Mouse (Mus musculus) spleen, adult 18-20 months (tissue): ENCODE data around the gene Fscn2.
A peak's percentile ranks its signal among the peaks of the same experiment; 100 is the strongest.
"Not testable (repeated sequence)": the region's sequence is repeated elsewhere in the genome, so short reads cannot be mapped to it uniquely, and the experiment has no call there.

ENCODE experiments used
- DNase-seq, 2 experiments: peaks; one replicate each; pipeline ENCODE4 v3.0.0; 2022; ENCODE audit warnings: mixed read lengths in 2 of 2

Fscn2 gene

DNA sequence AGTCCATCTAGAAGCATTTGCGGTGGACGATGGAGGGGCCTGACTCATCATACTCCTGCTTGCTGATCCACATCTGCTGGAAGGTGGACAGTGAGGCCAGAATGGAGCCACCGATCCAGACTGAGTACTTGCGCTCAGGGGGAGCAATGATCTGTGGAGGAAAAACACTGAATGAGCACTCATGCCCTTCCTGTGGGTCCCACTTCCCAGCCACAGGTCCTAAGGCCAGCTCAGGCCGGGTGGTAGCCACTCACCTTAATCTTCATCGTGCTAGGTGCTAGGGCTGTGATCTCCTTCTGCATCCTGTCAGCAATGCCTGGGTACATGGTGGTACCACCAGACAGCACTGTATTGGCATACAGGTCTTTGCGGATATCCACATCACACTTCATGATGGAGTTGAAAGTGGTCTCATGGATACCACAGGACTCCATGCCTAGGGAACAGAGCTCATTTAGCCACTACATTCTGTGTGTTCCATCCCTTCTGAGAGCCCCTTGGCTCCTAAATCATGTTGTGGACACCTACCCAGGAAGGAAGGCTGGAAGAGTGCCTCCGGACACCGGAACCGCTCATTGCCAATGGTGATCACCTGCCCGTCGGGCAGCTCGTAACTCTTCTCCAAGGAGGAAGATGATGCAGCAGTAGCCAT lies 14.8 kb upstream of the Fscn2 start:
- DNase-seq = peak in 1 of 2 experiments; percentile 3

DNA sequence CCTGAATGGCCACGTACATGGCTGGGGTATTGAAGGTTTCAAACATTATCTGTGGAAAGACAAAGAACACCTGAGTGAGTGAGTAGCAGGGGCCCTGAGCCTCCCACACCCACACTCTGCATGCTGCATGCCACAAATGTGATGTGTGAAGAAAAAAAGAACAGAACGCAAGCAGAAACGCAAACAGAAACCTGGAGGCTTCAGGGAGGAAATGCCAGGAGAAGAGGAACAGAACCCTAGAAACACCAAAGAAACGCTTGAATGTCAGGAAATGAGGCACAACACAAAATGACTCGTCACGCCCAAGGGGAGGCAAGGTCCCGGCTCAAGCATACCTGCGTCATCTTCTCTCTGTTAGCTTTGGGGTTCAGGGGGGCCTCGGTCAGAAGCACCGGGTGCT lies 14.0 kb upstream of the Fscn2 start:
- peak; percentile 28 to 31 for DNase-seq

DNA sequence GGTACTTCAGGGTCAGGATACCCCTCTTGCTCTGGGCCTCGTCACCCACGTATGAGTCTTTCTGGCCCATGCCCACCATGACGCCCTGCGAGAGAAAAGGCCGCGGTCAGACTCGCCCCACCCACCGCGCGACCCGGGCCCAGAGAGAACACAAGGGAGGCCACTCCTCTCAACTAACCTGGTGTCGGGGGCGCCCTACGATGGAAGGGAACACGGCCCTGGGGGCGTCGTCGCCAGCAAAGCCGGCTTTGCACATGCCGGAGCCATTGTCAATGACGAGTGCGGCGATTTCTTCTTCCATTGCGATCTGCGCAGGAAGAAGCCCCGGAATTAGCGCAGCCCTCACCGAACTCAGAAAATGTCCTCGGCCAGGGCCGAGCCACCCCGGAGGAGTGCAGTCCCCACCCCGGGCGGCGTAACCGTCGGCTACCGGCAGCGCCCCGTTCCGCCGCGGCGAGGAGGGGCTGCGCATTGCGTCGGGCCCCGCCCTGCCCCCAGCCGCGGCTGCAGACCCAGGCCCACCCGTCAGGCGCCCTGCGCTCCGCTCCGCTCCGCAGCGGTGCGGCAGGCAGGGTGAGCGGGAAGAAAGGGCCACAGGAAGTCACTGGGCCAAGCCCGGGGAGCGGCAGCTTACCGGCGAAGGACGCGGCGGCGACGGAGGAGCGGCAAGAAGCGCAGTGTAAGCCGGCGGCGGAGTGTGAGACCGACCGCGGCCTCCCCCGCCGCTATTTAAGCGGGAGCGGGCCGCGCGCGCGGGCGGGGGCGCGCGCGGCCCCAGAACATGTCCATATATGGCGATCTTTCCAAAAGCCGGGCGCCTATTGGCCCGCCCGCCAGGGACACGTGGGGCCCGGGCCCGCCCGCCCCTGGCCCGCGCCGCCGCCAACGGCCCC lies 13.3 kb upstream of the Fscn2 start, which contains the start of gene Actg1:
Gene Actg1 (minus strand): TSS at position 752 of the 893 bp plus-strand sequence.
- DNase-seq = peak; percentile 79 to 80

DNA sequence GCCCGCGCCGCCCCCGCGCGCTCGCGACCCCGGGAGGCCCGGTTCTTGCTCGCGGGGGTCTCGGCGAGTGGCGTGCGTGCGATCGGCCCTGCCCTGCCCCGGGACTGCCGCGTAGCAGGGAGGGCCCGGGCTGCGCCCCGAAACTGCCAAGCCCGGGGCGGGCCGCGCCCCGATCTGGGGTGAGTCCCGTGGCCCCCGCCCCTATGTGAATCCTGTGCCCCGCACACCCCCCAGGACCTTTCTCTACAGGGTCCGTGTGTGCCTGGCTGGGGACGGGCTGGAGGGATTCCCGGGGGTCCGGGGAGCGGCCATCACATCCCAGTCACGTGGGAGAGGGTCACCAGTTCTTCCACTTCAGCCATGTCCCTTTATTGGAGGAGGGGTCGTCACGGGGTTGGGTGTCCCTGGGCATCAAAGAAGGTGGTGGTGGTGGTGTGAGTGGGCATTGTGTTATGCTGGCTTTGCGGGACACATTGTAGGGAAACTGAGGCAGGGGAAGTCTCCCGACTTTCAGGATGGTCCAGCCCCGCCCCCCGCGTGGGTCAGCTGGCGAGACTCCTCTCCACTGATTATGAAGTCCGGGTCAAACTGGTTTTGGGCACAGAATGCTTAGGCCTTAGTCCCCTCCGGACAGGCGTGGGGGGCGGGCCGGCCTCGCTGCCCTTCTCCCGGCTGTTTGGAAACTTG lies 12.5 kb upstream of the Fscn2 start:
- DNase-seq = peak in 1 of 2 experiments; percentile 61

DNA sequence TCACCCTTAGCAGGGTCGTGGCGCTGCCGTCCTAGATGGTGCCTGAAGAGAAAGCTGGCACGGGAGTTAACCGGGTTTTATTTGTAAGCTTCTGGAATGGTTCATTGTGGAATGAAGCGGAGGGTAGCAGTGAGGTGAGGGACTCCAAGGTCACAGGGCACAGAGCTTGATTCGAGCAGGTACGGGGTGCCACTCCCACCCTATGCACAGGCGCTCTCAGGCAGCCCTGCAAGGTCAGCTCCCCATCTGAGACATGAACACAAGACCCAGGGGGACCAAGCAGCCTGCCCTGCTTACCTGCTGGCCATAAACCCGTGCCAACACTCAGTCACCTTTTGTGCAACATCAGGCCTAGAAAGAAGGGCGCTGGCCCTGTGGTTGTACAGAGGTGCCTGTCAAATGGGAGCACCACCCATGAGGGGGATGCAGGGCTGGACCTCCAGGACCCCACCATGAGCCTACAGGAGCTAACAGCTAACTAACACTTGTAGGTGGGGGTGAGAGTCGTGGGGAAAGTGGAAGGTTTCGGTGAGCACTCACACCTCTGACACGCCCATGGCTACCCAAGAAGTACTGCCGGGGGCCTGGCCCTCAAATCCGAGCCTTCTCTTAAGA lies 11.9 kb upstream of the Fscn2 start:
- DNase-seq = peak in 1 of 2 experiments; percentile 53

DNA sequence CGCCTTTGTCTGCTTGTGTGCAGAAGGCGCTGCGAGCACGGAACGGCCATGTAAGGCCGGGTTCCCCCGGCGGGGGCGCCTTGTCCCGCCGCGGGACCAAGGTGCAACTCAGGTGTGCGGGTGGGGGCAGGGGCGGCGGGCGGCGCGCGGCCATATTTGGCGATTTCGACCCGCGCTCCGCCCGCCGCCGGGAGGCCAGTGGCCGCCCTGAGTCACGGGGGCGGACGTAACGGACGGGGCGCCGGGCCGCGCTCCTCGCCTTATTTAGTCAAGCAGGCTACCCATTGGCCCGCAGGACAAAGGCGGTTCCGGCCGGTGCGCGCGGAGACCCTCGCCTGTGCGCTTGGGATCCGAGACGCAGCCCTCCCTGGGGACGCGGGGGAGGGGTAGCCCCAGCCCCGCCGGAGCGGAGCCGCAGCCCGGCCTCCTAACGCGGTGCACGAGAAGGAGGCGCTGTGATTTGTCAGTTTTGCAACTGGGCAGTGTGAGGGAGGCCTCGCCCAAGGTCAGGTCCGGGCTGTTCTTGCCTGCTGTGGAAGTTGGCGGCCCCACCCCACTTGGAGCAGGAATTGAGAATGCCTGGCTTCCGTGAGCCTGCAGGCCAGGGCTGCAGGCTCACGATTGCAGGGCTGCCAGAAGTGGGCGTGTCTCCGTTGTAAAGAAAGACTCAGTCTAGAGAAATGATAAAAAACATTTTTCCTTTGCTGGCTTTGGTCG lies 11.2 kb upstream of the Fscn2 start:
- DNase-seq = peak; percentile 85 to 88

DNA sequence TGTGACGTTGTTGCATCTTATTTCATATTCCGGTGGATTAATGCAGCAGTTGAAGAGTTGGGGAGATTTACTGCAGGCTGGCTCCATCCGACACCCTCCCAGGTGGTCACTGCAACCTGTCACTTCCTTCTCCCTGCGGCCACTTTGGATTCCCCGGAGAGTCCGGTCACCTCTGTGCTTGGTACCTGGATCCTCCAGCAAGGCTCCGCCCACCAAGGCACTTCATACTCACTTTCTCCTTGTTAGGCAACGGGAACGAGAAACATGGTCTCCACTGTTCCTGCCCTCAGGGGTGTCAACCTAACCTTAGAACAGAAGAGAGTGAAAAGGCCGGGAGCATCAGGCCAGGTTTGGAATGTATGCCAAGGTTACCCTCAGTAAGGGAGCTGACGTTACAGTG lies 10.6 kb upstream of the Fscn2 start:
- peak in 1 of 2 experiments; percentile 32 for DNase-seq

DNA sequence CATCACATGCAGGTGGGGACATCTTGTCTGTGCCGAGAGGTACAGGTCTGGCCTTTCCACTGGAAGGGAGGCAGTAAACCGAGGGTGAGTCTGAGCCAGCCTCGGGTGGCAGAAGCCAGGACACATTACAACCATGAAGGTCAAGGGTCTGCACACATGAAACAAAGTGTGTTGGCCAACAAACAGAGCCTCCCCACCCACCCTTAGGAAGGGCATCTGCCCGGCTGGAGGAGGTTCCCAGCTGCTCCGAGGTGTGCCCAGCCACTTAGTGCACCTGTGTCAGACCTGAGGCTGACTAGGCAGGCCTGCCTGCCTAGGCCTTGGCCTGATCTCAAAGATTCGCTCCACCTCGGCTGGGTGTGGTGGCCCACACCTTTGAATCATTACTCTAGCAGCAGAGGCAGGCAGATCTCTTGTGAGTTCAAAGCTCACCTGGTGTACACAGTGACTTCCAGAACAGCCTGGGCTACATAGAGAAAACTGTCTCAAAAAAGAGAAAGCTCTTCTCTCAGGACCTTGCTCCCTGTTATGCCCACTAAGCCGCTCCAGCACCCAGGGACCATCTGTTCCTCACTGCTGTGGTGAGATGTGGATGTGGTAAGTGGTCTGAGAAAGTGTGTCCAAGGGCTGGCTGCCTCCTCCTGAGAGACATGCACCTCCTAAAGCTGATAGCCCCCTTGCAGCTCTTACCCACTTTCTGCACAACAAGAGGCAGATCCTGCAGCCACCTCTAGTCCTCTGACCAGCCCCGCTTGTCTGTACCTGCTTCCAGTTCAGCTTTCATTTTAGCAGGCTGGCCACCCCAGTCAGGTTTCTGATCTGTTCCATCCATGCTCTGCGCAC lies 9.9 kb upstream of the Fscn2 start:
- DNase-seq = no peak

DNA sequence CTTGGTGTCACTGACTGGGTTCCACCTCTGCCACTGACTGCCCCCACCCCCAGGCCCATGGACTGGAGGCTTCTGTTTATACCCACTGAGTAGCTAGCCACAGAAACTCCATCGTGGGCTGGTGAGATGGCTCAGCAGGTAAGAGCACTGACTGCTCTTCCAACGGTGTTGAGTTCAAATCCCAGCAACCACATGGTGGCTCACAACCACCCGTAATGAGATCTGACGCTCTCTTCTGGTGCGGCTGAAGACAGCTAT lies 9.3 kb upstream of the Fscn2 start:
- DNase-seq = not testable (repeated sequence)

DNA sequence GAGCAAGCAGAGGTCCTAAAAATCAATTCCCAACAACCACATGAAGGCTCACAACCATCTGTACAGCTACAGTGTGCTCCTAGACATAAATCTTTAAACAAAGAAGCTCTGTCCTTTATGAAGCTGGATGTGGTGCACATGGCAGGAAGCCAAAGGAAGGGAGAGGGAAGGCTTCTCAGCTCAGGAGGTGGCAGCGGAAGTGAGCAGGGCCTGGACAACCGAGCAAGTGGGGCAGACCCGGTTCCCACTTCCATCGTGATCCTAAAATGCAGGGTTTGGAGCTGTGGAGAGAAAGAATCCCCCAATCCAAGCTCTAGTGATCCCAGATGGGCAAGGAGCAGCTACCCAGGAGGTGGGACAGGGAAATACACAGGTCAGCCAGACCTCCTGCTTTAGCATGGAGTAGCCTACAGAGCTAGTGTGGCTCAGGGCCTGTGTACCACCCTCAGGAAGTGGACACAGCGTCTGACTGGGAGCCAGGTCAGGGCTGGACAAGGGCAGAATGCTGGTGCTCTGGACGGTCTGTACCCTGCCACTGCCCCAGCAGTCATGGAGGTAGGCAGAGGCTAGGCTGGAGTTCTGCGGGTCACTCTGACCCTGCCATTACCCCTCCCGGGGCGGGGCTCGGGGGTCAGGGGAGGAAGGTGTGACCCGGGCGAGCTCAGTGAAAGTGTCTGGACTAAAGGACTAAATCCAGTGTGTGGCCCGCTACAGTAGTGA lies 8.6 kb upstream of the Fscn2 start:
- DNase-seq = no peak

DNA sequence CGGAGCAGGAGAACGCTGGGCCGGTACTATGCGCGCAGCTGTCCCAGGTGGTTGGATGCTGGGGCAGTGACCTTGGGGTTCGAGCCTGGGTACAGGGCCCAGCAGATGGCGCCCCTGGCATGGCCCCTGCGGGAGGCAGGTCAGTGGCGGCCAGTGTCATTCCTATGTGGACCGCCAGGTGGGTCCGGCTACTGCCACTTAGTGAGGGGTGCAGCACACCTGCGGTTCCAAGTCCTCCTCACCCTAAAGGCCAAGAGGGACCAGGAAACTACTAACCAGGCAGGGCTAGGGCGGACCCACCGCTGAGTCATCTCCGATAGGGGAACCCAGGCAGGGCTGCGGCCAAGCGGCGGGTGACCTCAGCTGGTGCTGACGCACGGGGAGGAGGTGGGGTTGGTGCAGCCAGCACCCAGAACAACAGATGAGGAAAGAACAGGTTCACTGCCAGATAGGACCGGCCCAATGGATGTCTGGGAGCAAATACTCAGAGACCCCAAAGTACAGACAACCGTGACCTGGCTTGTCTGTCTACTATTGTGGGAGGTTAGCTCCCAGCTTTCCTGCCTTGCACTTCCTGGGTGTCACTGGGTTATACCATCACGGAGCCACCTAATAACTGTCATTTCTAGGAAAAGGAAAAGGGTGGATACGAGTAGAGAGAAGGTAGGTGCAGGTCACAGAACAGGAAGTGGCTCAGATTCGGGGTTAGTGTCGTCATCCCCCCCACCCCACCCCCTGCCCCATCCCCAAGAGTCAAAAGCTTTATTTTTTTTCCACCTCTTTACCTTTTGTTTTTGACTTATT lies 7.6 kb upstream of the Fscn2 start:
- DNase-seq = peak; percentile 79 to 91

DNA sequence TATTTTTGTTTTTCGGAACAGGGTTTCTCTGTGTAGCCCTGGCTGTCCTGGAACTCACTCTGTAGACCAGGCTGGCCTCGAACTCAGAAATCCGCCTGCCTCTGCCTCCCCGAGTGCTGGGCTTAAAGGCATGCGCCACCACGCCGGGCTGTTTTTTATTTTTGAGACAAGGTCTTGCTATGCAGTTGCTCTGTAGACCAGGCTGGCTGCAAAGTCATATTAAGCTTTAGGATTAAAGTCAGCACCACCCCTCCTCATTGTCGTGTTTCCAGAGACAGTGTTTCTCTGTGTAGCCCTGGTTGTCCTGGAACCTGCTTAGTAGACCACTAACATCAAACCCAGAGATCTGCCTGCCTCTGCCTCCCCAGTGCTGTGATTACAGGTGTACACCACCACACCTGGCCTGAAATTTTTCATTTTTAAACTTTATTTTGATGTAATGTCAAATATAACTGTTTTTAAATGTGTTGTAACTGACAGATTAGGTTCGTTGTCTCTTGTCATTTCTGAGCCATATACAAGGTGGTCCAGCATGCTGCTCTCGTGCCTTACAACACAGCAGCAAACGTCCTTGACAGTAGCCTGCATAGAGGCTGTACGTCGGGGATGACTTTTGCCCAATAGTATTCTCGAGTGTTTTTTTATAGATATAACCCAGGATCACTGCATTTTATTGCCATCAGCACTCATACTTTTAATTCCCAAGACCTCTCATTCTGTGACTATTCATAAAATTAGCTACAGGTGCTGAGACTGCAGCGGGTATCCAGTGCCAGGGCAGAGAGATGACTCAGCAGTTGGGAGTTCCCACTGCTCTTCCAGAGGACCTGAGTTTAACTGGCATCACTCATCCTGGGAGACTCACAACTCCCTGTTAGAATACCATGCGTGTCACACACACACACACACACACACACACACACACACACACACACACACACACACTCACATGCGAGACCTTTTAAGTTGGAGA lies 6.7 kb upstream of the Fscn2 start:
- DNase-seq = no peak

DNA sequence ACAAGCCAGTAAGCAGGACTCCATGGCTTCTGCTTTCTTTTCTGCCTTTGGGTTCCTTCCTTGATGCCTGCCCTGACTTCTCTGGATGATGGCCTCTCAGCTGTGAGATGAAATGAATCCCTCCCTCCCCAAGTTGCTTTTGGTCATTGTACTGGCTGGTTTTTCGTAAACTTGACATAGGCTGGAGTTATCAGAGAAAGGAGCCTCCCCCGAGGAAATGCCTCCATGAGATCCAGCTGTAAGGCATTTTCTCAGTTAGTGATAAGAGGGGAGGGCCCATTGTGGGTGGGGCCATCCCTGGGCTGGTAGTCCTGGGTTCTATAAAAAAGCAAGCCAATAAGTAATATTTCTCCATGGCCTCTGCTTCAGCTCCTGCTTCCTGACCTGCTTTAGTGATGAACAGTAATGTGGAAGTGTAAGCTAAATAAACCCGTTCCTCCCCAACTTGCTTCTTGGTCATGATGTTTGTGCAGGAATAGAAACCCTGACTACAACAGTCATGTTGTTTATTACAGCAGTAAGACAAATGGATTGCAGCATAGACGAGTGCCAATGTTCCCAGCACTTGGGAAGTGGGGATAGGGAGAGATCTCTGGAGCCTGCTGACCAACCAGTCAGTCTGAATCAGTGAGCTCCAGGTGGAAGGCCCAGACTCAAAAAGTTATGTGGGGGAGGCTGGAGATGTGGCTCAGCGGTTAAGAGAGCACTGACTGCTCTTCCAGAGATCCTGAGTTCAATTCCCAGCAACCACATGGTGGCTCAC lies 5.9 kb upstream of the Fscn2 start:
- no peak for DNase-seq

DNA sequence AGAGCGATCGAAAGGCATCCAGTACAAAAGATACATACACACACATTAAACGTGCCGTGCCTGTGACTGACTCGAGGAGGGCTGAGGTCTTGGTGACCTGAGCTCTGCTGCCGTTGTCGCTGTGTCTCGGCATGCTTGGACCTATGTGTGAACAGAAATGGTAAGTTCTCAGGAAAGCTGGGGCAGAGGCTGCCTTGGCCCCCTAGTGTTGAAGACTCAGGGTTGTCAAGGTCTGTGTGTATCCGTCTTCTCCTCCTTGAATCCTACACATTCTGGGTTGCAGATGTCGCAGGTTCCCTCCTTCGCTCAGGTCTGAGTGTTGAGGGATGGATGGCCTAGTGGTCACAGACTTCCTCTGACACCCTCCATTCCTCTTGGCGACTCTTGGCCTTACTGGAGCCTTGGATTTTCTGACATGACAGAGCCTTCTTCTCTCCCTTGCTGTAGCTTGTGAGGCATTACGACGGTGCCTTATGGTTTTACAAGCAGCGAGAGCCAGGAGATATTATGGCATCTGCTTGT lies 5.0 kb upstream of the Fscn2 start:
- no peak for DNase-seq

DNA sequence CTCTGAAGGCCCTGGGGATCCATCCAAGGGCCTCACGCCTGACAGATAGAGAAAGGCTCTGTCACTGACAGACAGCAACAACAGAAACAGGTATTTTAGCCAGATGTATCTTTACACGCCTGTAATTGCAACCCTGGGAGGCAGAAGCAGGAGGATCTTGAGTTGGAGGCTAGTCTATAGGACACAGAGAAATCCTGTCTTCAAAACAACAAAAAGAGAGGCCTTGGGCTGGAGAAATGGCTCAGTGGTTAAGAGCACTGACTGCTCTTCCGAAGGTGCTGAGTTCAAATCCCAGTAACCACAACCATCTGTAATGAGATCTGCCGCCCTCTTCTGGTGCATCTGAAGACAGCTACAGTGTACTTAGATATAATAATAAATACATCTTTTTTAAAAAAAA lies 4.4 kb upstream of the Fscn2 start:
- no peak for DNase-seq

DNA sequence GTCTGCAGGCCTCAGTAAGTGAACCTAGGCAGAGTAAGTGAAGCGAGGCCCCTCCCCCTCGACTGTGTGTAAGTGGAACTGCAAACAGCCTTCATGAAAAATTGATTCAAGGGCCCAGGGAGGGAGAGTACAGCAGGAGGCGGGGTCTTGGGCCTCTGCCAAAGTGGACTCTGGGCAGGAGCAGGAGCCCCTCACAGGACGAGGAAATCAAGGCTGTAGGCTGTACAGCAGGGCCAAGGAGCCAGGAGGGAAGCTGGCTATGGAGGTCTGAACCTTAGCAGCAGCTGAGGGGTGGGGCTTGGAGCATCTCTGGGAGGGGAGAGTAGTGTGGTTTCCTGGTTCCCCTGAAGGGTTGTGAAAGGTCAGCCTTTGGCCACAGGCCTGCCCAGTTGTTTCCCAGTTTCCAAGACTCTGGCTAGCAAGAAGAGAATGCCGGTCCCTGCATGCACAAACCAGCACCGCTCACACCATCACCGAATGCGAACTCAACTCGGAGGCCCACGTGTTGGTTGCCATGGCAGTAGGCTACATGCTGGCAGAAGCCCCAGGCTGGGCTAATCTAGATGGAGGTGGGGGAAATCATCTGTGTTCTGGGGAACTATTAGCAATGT lies 3.4 kb upstream of the Fscn2 start:
- no peak for DNase-seq

DNA sequence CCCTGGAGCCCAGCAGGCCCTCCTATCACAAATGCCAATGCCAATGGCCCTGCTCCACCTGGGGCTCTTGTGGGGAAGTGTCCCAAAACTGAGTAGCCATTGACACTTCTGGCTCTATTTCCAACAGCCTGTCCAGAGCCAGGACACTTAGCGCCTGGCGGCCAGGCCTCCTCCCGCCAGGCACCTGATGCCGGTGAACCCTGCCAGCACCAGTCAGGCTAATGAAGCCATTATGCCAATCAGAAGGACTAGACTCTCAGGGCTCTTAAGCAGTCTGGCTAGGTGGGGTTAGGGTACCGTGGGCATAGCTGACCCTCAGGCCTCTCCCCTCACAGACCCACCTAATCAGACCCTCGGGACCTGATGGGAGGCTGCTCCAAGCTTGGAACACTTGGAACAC lies 1.9 kb upstream of the Fscn2 start:
- no peak for DNase-seq
